Mouse (Mus musculus) heart, embryonic 11.5 days (tissue): ENCODE measurements around the gene Gm10135. TPM values are rescaled to one million over a fixed set of nuclear protein-coding genes. Genes with fewer than 3 reads are reported as not detected.
"Not testable (repeated sequence)": the region's sequence is repeated elsewhere in the genome, so short reads cannot be mapped to it uniquely, and the experiment has no call there.

Source experiments
- ATAC-seq: fragments of 200-750 bp; cut with Nextera tagmentation; replicated peaks from 2 replicates; pipeline ENCODE4 v1.8.0; 2017; ENCODE audit warnings: moderate library complexity; ENCODE audit not compliant: insufficient number of reproducible peaks, low FRiP score, low TSS enrichment
- H3K27ac ChIP-seq: fragments of 300-500 bp; sonication (generic); 2 replicates; pipeline ENCODE4 v1.5.1; 2014; ENCODE audit warnings: mild to moderate bottlenecking, low read depth, low read length
- H3K27me3 ChIP-seq: fragments of 300-500 bp; sonication (generic); 2 replicates; pipeline ENCODE4 v1.6.1; 2014; ENCODE audit warnings: mild to moderate bottlenecking, low read length, mixed read lengths; ENCODE audit not compliant: control insufficient read depth, insufficient read depth
- H3K36me3 ChIP-seq: fragments of 300-500 bp; sonication (generic); 2 replicates; pipeline ENCODE4 v1.6.1; 2014; ENCODE audit warnings: mild to moderate bottlenecking, low read length, moderate library complexity, mixed read lengths; ENCODE audit not compliant: control insufficient read depth, insufficient read depth
- H3K4me1 ChIP-seq: fragments of 300-500 bp; sonication (generic); 2 replicates; pipeline ENCODE4 v1.6.1; 2014; ENCODE audit warnings: low read length; ENCODE audit not compliant: control insufficient read depth, insufficient read depth
- H3K4me2 ChIP-seq: fragments of 300-500 bp; sonication (generic); 2 replicates; pipeline ENCODE4 v1.6.1; 2014; ENCODE audit warnings: mild to moderate bottlenecking, moderate library complexity
- H3K4me3 ChIP-seq: fragments of 300-500 bp; sonication (generic); 2 replicates; pipeline ENCODE4 v1.5.1; 2014; ENCODE audit warnings: low read depth, low read length
- H3K9ac ChIP-seq: fragments of 300-500 bp; sonication (generic); 2 replicates; pipeline ENCODE4 v1.6.1; 2014; ENCODE audit warnings: mild to moderate bottlenecking, low read depth, low read length, moderate library complexity
- H3K9me3 ChIP-seq: fragments of 300-500 bp; sonication (generic); replicated peaks from 2 replicates; pipeline ENCODE4 v1.6.1; 2016; ENCODE audit warnings: low read length; ENCODE audit not compliant: control insufficient read depth
- WGBS: fragments of 180-500 bp; shearing (Covaris S2); extraction: QIAGEN DNeasy Blood & Tissue Kit; methylation state at CpG from one replicate; pipeline ENCODE4 v1.1.7; 2014; ENCODE audit not compliant: insufficient replicate concordance; 5-methylcytosine and 5-hydroxymethylcytosine counted together
- polyA plus RNA-seq: library from polyadenylated mRNA; unstranded; fragments of >200 nt; fragmentation: Nextera tagmentation; extraction: Ambion mirVana; gene quantifications from 2 replicates; pipeline ENCODE4 v1.2.1, GENCODE M21; 2014

Gm10135 gene
- polyA plus RNA-seq, 1 experiment from 2014 or later, result not detected

- Histone ChIP-seq H3K4me3 (no peak overlapping the region), H3K9ac (no peak overlapping the region)
- 89% methylated on average over 2 of the region's 2 CpGs for WGBS
Measured at GRCm38 (mm10) chr5:72950252-72950651, 24.2 kb downstream of the Gm10135 start.

GRCm38 (mm10) chr5:72948136-72948535 is 26.4 kb downstream of the Gm10135 start:
- peaks cover under 1% of the 10 kb centered on the region; the same call in 1 of the 2 replicates for H3K36me3 ChIP-seq
- no peak overlapping the region for H3K27ac ChIP-seq
- H3K4me1 ChIP-seq, result no peaks in the 10 kb centered on the region
- H3K27me3 ChIP-seq, result no peaks in the 10 kb centered on the region
- no peaks in the 10 kb centered on the region for H3K9me3 ChIP-seq
- H3K4me2 ChIP-seq, result no peak overlapping the region
- H3K4me3 ChIP-seq, result no peak overlapping the region
- H3K9ac ChIP-seq, result no peak overlapping the region
- no peak for ATAC-seq
- 78% methylated on average over 1 of the region's 1 CpGs for WGBS

More at GRCm38 (mm10) chr5:72950252-72950651, 24.2 kb downstream of the Gm10135 start:
- Histone ChIP-seq H3K36me3 (no peaks in the 10 kb centered on the region), H3K9me3 (no peaks in the 10 kb centered on the region), H3K4me1 (no peaks in the 10 kb centered on the region), H3K4me2 (no peak overlapping the region), H3K27ac (no peak overlapping the region), H3K27me3 (no peaks in the 10 kb centered on the region)
- ATAC-seq, result no peak

- Histone ChIP-seq H3K4me2 (no peak overlapping the region), H3K9ac (no peak overlapping the region), H3K36me3 (peaks cover 4% of the 10 kb centered on the region; the same call in 1 of the 2 replicates), H3K27me3 (no peaks in the 10 kb centered on the region), H3K27ac (no peak overlapping the region), H3K4me1 (no peaks in the 10 kb centered on the region), H3K4me3 (no peak overlapping the region), H3K9me3 (no peaks in the 10 kb centered on the region)
- 89% methylated on average over 5 of the region's 5 CpGs for WGBS
- ATAC-seq, result no peak
Measured at GRCm38 (mm10) chr5:72940906-72941432, 33.5 kb downstream of the Gm10135 start.

GRCm38 (mm10) chr5:72939311-72939710 is 35.2 kb downstream of the Gm10135 start:
- Histone ChIP-seq H3K9ac (no peak overlapping the region), H3K36me3 (peaks cover 4% of the 10 kb centered on the region; the same call in 1 of the 2 replicates), H3K4me3 (no peak overlapping the region), H3K9me3 (no peaks in the 10 kb centered on the region), H3K27ac (no peak overlapping the region), H3K4me2 (no peak overlapping the region), H3K27me3 (no peaks in the 10 kb centered on the region), H3K4me1 (no peaks in the 10 kb centered on the region)
- ATAC-seq, result no peak
- WGBS, result 91% methylated on average over 2 of the region's 2 CpGs

- H3K27ac ChIP-seq, ATAC-seq, H3K9me3 ChIP-seq, H3K9ac ChIP-seq, H3K36me3 ChIP-seq, H3K27me3 ChIP-seq, H3K4me2 ChIP-seq, H3K4me3 ChIP-seq, H3K4me1 ChIP-seq: not testable (repeated sequence)
- 86% methylated on average over 3 of the region's 3 CpGs for WGBS
Measured at GRCm38 (mm10) chr5:72938421-72938820, 36.1 kb downstream of the Gm10135 start.

GRCm38 (mm10) chr5:72933026-72933675 is 41.4 kb downstream of the Gm10135 start:
- Histone ChIP-seq H3K4me3 (no peak overlapping the region), H3K4me2 (no peak overlapping the region), H3K36me3 (no peaks in the 10 kb centered on the region), H3K4me1 (peaks cover 3% of the 10 kb centered on the region; the same call in 1 of the 2 replicates), H3K27ac (no peak overlapping the region), H3K9ac (no peak overlapping the region), H3K9me3 (no peaks in the 10 kb centered on the region), H3K27me3 (no peaks in the 10 kb centered on the region)
- no peak for ATAC-seq
- WGBS, result 90% methylated on average over 17 of the region's 17 CpGs

- Histone ChIP-seq H3K4me2 (no peak overlapping the region), H3K4me1 (peaks cover 18% of the 10 kb centered on the region), H3K4me3 (no peak overlapping the region), H3K9me3 (no peaks in the 10 kb centered on the region), H3K27ac (no peak overlapping the region), H3K27me3 (no peaks in the 10 kb centered on the region), H3K36me3 (no peaks in the 10 kb centered on the region), H3K9ac (no peak overlapping the region)
- no peak for ATAC-seq
Measured at GRCm38 (mm10) chr5:72927074-72927473, 47.4 kb downstream of the Gm10135 start.

- H3K9ac ChIP-seq, result no peak overlapping the region
- no peaks in the 10 kb centered on the region for H3K36me3 ChIP-seq
- no peak overlapping the region for H3K4me3 ChIP-seq
- ATAC-seq, result no peak
- whole genome bisulfite sequencing, result 92% methylated on average over 3 of the region's 3 CpGs
- no peaks in the 10 kb centered on the region for H3K27me3 ChIP-seq
- no peak overlapping the region for H3K4me2 ChIP-seq
- H3K9me3 ChIP-seq, result no peaks in the 10 kb centered on the region
- peaks cover 18% of the 10 kb centered on the region for H3K4me1 ChIP-seq
- H3K27ac ChIP-seq, result no peak overlapping the region
Measured at GRCm38 (mm10) chr5:72922796-72923195, 51.7 kb downstream of the Gm10135 start.

GRCm38 (mm10) chr5:72921171-72921570 is 53.3 kb downstream of the Gm10135 start:
- H3K4me3 ChIP-seq, result no peak overlapping the region
- no peak overlapping the region for H3K4me2 ChIP-seq
- no peak overlapping the region for H3K27ac ChIP-seq
- H3K4me1 ChIP-seq, result peaks cover 25% of the 10 kb centered on the region
- H3K9me3 ChIP-seq, result no peaks in the 10 kb centered on the region
- no peak overlapping the region for H3K9ac ChIP-seq
- WGBS, result 83% methylated on average over 8 of the region's 8 CpGs
- H3K36me3 ChIP-seq, result no peaks in the 10 kb centered on the region
- no peaks in the 10 kb centered on the region for H3K27me3 ChIP-seq
- no peak for ATAC-seq
